Mouse (Mus musculus): ENCODE data around the gene Bicral.

DNA sequence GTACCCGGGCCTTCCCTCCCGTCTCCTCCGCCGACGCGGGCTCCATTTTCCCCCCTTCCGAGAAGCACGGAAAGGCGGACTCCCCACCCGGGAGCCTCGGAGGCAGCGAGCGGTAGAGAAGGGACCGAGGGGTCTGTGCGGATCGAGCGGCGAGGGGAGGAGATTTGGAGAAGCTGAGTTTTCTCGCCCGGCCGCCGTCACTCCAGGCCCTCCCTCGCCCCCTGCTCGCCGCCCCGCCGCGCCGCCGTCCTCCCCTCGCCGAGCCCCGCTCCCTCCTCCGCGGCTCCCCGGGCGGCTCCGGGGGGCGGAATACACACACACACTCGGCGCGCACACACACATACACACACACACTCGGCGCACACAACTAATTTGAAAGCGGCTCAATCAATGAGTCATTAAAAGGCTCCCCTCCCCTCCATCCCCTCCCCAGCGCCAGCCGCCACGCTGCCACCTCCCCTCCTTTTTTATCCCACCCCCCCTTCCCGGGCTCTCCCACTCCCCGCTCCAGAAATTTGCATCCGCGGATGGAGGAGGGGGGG is 850 bp downstream of the Bicral start:
- TF ChIP-seq CTCF (IDR thresholded peaks at IDR 0.05; ENCODE audit: low read depth) (no peak), EP300 (IDR thresholded peaks at IDR 0.05; ENCODE audit: low read depth) (no peak)

All from liver, postnatal 0 days (tissue).